Mouse (Mus musculus) liver, postnatal 0 days (tissue): ENCODE results near the gene Itsn2.

Source experiments
- CTCF ChIP-seq: sonication (generic); IDR thresholded peaks from 2 replicates; pipeline ENCODE4 v1.5.1; 2016; ENCODE audit warnings: antibody characterized with exemption, low read depth
- EP300 ChIP-seq: IDR thresholded peaks from 2 replicates; pipeline ENCODE4 v1.6.1; 2016; ENCODE audit warnings: antibody characterized with exemption, low read depth, mild to moderate bottlenecking

DNA sequence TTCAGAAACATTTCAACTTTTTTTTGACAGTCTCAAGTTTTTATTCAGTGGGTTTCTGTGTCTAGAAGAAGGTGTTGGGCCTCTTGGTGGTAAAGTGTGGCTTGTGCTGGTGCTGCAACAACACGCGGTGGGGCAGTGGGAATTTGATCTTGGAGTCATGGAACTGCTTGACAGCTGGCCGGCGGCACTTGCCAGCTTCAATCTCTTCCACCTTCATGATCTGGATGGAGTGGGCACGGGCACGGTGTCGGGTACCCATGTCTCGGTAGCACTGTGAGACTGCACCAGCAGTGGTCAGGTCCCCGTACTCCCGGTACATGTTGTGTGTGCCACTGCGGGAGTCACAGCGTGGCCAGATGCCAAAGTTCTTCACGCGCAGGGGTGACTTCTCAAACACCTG is 96.9 kb downstream of the Itsn2 start:
- TF ChIP-seq CTCF = no peak
- TF ChIP-seq EP300 = no peak
